Mouse (Mus musculus) left cerebral cortex, adult 18-20 months (tissue): ENCODE measurements around the gene Jam2. TPM values are rescaled to one million over a fixed set of nuclear protein-coding genes. Genes with fewer than 3 reads are reported as not detected.
A peak's percentile ranks its signal among the peaks of the same experiment; 100 is the strongest.

Experiments
- DNase-seq, 2 experiments: peaks; one replicate each; pipeline ENCODE4 v3.0.0; 2021 to 2022; ENCODE audit warnings: low spot score in 2 of 2, mixed read lengths in 1 of 2
- total RNA-seq, 2 experiments: library from RNA; stranded (reverse); gene quantifications; 2 replicates each; pipeline ENCODE4 v1.2.3; 2021

The Jam2 gene
- total RNA-seq, 2 experiments from 2014 or later = 23.0 to 24.1 TPM

- peak; percentile 13 to 21 for DNase-seq
Observed at GRCm38 (mm10) chr16:84835823-84836743, 62.2 kb downstream of the Jam2 start.

DNA sequence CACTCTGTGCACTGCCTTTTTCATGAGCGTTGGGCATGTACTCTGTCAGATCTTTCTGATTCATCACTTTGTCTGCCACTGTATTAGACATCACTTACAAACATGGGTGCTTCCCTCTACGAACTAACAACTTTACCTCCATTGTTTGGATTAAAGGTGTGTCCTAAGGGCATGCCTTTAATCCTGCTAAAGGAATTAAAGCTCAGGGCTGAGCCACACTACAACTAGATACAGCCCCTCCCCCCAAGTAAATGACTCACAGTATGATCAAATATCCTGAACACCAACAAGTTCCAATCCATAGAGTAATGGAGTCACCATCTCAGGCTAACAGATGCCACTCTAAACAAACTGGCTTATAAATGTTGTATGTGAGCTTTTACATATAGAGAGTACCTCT, 64.7 kb downstream of the Jam2 start:
- no peak for DNase-seq

DNA sequence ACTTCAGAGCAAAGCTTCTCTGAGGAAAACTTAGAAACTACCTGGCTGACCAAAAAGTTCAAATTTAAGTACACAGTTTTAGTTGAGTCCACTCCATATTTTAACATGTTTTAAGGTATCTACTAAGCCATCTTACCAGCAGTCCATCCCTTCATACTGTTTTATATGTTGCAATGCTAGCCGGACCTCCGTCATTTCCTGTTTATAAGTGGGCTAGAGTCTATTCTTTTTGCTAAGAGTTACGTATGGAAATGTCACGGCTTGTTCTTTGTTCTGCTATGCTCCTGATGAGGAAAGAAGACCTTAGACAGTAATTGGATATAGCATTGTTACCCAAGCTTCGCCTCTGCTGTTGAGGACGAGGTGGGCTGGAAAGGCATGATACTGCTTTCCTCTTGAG, 79.6 kb downstream of the Jam2 start:
- DNase-seq = no peak

GRCm38 (mm10) chr16:84864656-84865055, 90.7 kb downstream of the Jam2 start:
- no peak for DNase-seq

DNA sequence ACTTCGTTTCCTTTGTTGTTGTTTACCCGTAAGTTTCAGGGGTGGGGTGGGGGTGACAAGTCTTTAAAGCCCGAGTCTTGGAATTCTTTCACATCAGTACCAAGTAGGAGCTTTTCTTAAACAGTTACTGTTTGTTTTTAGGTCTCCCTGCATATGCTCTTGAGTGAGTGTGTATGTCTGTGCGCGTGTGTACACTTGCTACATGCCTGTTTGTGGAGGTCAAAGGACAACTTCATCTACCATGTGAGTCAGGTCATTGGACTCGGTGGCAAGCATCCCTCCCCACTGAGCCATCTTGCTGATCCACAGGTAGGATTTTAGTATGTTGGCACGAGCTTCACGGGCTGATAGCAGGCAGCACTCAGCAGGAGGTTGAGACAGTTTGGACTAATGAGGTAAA, 99.9 kb downstream of the Jam2 start:
- DNase-seq = no peak

- DNase-seq = peak; percentile 49 to 51
Observed at GRCm38 (mm10) chr16:84875012-84875717, 101.2 kb downstream of the Jam2 start.

Other genes with a start within 250 kb of the Jam2 start
- 10 to 100 TPM; 22.2 to 22.9 TPM for gene Mrpl39, start 38.4 kb upstream of the Jam2 start, total RNA-seq
- gene Gabpa, start 60.8 kb downstream of the Jam2 start, total RNA-seq = 10 to 100 TPM; 17.8 to 23.6 TPM
- gene Atp5j, start 61.5 kb downstream of the Jam2 start, total RNA-seq = 100 to 1,000 TPM; 398 to 408 TPM